Mouse (Mus musculus) lung, postnatal 36 days (tissue): ENCODE results near the gene Mapk11.

Source experiments
- DNase-seq: peaks from one replicate; pipeline ENCODE4 v3.0.0; 2022; ENCODE audit warnings: mixed read lengths

The Mapk11 gene

DNA sequence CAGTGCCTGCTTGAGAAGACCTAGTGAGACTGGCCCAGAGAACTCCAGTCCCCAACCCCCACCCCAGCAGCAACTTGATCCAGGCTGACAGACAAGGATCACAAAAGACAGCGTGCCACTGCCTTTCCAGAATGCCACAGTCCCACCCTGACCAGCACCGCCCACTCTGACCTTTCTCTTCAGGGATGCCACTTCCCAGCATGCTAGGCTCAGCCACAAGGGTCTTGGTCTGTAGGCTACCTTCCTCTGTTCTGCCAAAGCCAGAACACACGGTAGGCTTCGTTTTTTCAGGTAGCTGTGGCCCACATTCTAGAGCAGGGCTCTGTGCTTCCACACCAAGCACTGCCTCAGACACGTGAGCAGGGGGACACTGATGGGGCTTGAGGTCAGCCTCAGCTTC lies 46.8 kb downstream of the Mapk11 start:
- DNase-seq, result no peak

DNA sequence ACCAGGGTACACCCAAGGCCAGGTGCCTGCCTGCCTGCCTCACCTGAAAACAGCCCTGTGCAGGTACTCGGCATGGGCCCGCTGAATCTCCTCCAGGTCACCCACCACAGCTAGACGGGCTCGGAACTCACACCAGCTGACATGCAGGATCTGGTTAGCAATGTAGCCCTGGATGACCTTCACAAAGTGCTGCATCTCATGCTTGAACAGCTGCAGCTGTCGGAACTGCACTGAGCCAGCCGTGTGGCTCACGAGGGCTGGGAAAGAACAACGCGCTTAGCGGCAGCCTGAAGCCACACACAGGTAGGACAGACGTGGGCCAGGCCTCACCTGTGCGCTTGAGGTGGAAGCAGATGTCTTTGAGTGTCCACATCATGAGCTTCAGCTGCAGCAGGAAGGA lies 48.6 kb downstream of the Mapk11 start:
- no peak for DNase-seq

DNA sequence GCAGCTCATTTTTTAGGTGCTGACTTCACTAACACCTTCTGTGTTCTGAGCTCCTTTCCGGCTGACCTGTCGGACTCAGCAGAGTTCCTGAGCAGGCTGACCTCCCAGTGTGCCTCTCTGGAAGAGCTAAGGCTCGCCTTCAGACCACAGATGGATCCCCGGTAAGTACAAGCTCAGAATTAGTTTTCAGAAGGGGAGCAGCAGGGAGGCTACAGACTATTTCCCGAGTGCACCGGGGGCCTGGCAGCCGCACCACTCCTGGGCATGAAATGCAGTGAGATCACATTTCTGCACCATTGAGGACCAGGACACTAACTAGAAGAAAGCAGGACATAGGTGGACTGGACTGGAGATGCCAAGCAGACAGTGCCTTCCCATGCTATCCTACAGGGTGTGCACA lies 50.8 kb downstream of the Mapk11 start:
- no peak for DNase-seq

DNA sequence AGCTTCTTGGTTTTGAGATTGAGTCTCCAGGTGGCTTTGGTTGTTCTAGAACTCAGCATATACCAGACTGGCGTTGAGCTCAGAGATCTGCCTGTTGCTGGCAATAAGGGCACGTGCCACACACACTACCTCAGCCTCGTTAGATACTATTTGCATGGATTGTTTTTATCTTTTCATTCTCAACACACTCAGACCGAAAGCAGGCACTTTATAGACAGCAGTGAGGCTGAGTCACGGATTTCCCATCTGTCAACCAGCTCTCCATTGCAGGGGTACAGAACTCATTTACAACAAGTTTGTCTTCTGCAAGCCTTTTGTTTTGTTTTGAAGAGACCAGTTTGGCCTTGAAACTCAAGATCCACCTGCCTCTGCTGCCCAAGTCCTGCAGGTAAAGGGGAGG lies 52.0 kb downstream of the Mapk11 start:
- no peak for DNase-seq
